Mouse (Mus musculus) bone marrow, adult 2 months (tissue): ENCODE measurements around the gene Rpa1. TPM values are rescaled to one million over a fixed set of nuclear protein-coding genes. Genes with fewer than 3 reads are reported as not detected.
"Not testable (repeated sequence)": the region's sequence is repeated elsewhere in the genome, so short reads cannot be mapped to it uniquely, and the experiment has no call there.

ENCODE experiments used
- H3K27ac ChIP-seq: fragments of 200-500 bp; 2 replicates; pipeline ENCODE4 v1.5.1; 2012; ENCODE audit warnings: low read depth, mild to moderate bottlenecking, control low read depth, inconsistent platforms, low read length; ENCODE audit not compliant: control insufficient read depth, poor library complexity, insufficient read depth
- H3K4me1 ChIP-seq: fragments of 200-500 bp; 2 replicates; pipeline ENCODE4 v1.6.1; 2011; ENCODE audit warnings: low read length; ENCODE audit not compliant: control insufficient read depth, insufficient read depth
- H3K4me3 ChIP-seq: fragments of 200-500 bp; replicated peaks from 2 replicates; pipeline ENCODE3; 2011; ENCODE audit warnings: mild to moderate bottlenecking, low read depth, low read length, control low read depth; ENCODE audit not compliant: control insufficient read depth
- CTCF ChIP-seq: fragments of 200-500 bp; IDR thresholded peaks from 2 replicates; pipeline ENCODE4 v1.5.1; 2011; ENCODE audit warnings: low read length, control low read depth; ENCODE audit not compliant: control insufficient read depth, insufficient read depth
- POLR2A ChIP-seq: fragments of 200-500 bp; IDR thresholded peaks from 2 replicates; pipeline ENCODE4 v1.6.1; 2011; ENCODE audit warnings: low read depth, mild to moderate bottlenecking, control low read depth, low read length, borderline replicate concordance; ENCODE audit not compliant: control insufficient read depth
- WGBS: fragments of 180-500 bp; shearing (Covaris S2); methylation state at CpG from one replicate; pipeline ENCODE4 v1.1.7; 2018; 5-methylcytosine and 5-hydroxymethylcytosine counted together
- polyA plus RNA-seq: library from polyadenylated mRNA; stranded (reverse); fragments of >200 nt; gene quantifications from 2 replicates; pipeline ENCODE4 v1.2.4, GENCODE M21; 2011; ENCODE audit warnings: low replicate concordance; ENCODE audit not compliant: missing spikeins, insufficient read depth, insufficient read length

The Rpa1 gene
- polyA plus RNA-seq, 1 experiment: 40.3 TPM

DNA sequence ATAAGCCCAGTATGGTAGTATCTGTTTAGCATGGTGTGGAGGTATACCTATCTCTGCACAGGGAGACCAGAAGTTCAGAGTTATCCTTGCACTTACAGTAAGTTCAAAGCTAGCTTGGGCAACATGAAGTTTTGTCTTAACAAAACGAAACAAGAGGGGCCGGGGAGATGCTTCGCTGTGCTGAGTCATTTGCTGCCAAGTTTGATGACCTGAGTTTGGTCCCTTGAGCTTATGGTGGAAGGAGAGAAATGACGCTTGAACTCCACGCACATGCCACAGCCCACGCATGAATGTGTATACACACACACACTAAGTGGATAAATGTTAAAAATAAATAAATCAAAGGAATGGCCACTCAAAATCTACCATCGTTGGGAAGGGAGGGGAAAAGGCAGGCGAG, 59.6 kb downstream of the Rpa1 start:
- no peak overlapping the region for H3K4me3 ChIP-seq
- no peak overlapping the region for H3K27ac ChIP-seq
- no peaks in the 10 kb centered on the region for H3K4me1 ChIP-seq
- no peak for TF ChIP-seq POLR2A
- TF ChIP-seq CTCF: no peak
- 80% methylated on average over 8 of the region's 8 CpGs for WGBS

GRCm38 (mm10) chr11:75287940-75288339, 60.2 kb downstream of the Rpa1 start:
- Histone ChIP-seq H3K4me1 (no peaks in the 10 kb centered on the region), H3K4me3 (no peak overlapping the region), H3K27ac (no peak overlapping the region)
- 85% methylated on average over 10 of the region's 10 CpGs for WGBS
- TF ChIP-seq POLR2A (no peak), CTCF (no peak)

- 91% methylated on average over 4 of the region's 4 CpGs for WGBS
Measured at GRCm38 (mm10) chr11:75286868-75287267, 61.3 kb downstream of the Rpa1 start.

DNA sequence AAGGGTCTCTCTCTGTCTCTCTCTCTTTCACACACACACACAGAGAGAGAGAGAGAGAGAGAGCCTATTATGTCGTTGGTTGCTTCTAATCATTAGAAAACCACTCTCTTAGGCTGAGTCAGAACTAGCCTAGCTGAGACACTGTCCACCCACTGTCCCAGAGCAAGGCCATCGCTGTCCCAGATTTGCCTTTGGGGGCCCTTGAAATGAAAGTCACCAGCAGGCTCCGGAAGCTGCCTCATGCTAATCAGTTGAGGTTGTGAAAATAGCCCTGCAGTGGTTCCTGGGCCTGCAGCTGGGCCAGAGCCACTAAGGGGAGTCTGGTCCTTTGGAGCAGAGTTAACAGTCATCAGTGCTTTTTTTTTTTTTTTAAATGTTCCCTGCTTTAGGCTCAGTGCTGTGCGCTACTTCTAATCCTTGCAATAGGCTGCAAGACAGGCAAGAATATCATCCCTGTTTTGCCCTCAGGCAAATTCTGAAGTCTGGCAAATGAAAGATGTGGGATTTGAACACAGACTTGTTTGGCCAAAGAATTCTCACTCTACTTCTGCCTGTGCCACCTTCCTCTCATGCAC, 62.1 kb downstream of the Rpa1 start:
- TF ChIP-seq POLR2A (no peak), CTCF (no peak)
- WGBS: 57% methylated on average over 4 of the region's 4 CpGs
- no peak overlapping the region for H3K4me3 ChIP-seq
- no peaks in the 10 kb centered on the region; the same call in 1 of the 2 replicates for H3K4me1 ChIP-seq
- H3K27ac ChIP-seq: no peak overlapping the region

More at GRCm38 (mm10) chr11:75286868-75287267, 61.3 kb downstream of the Rpa1 start:
- no peak for TF ChIP-seq POLR2A
- TF ChIP-seq CTCF: no peak
- no peak overlapping the region for H3K27ac ChIP-seq
- H3K4me3 ChIP-seq: no peak overlapping the region
- no peaks in the 10 kb centered on the region; the same call in 1 of the 2 replicates for H3K4me1 ChIP-seq

GRCm38 (mm10) chr11:75283784-75284183, 64.3 kb downstream of the Rpa1 start:
- not testable (repeated sequence) for H3K27ac ChIP-seq, H3K4me1 ChIP-seq, H3K4me3 ChIP-seq
- 72% methylated on average over 3 of the region's 3 CpGs for WGBS

DNA sequence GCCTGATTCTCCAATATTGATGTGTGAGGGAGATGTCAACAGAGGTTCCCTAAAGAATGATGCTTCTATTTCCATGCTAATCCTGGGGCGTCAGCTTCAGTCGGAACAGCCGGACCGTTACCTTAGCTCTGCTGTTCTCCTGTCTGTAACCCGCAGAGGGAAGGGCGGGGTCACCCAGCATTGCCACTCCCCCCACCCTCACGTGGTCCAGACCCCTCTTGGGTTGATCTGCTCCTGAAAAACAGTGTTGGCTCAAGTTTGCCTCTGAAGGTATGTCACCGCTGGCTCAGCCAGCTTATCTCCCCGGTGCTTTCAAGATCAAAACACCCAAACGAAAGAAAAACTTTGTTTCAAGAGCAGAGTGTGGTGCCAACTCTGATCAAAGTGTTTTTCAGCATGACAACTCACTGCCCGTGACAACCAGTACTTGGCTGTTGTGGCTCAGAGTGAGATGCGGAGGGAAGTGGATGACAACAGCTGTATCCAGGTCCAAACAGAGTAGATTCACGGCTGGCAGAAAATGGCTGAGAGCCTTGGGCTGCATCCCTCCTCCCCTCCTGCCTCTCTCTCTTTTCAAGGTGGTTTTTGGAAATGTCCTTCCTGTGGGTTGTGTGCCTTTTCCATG, 65.5 kb downstream of the Rpa1 start:
- Histone ChIP-seq H3K4me3 (peak overlapping the region; percentile 19), H3K27ac (peak overlapping the region; percentile 65; the same call in 1 of the 2 replicates), H3K4me1 (peaks cover 3% of the 10 kb centered on the region; the same call in 1 of the 2 replicates)
- WGBS: 7% methylated on average over 13 of the region's 13 CpGs
- no peak for TF ChIP-seq POLR2A

DNA sequence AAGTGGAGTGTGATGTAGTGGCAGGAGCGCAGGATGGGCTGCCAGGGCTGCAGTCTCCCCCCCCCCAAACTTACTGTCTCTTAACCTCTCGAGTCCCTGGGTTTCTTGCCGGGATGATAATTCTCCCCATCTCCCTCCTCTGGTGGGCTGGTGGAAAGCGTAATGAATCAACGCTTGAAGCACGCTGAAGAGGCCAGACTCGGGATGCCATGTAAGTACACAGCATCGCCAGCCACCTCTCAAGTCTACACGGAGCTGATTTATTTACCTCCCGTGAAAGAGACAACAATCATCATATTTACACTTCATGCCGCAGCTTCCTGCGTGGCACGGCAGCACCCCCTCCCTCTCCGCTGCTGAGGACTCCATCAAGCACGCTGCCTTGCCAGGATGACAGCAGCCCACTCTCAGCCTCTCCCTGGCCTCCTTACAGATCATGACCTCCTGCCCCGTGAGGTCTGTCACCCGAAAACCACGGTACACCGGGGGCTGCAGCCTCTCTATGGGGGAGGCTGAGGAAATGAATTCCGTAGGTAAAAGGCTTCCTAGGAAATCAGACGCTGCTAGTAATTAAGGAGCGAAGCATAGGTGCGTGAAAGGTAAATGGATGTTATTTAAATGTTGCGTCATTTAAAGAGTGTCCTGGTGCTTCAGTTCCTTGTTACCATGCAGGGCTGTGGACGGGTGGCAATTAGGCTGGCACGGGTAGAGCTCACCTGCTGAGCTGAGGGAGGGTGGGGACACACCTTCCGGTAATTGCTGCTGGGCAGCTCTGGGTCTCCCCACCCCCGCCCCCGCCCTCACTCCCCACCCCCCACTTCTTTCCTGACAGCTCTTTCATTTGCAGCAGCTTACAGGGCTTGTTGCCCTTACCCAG, 66.5 kb downstream of the Rpa1 start:
- peaks cover 3% of the 10 kb centered on the region; the same call in 1 of the 2 replicates for H3K4me1 ChIP-seq
- 50% methylated on average over 29 of the region's 29 CpGs for WGBS
- no peak overlapping the region for H3K27ac ChIP-seq
- no peak overlapping the region for H3K4me3 ChIP-seq
- no peak for TF ChIP-seq CTCF
- TF ChIP-seq POLR2A: no peak

DNA sequence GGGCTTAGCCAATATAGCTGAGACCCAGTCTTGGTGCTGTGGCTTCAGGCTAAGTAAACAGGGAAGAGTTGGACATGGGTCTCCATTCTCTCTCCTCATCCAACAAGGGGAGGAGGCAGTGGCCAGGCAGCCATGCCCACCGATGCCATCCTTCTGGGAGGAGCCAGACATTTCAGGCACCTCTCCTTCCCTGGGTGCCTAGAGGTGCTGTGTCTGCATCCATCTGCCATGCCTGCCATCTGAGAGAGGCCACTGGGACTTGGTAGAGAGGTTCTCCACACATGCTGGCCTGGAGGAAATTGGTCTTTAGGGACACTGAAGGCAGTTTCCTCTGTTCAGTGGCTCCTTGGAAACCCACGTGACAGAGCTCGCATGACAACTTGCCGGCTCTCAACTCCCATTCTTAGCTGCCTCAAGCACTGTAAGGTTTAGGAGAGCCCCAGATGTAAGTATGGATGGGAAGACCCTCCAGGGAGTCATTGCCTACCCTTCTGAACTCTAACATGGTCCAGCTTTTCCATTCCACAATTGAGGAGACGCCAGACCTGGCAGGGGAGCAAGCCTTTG, 67.6 kb downstream of the Rpa1 start:
- Histone ChIP-seq H3K4me3 (no peak overlapping the region), H3K4me1 (peaks cover 3% of the 10 kb centered on the region; the same call in 1 of the 2 replicates), H3K27ac (no peak overlapping the region)
- WGBS: 79% methylated on average over 5 of the region's 5 CpGs
- TF ChIP-seq POLR2A (no peak), CTCF (no peak)
